Mouse (Mus musculus) erythroblast, adult 5-6 weeks (primary cell): Measurements from ENCODE around the gene Smpd3. TPM values are rescaled to one million over a fixed set of nuclear protein-coding genes. Genes with fewer than 3 reads are reported as not detected.

Experiments used
- ATAC-seq: replicated peaks from 2 replicates; pipeline ENCODE4 v1.8.0; 2016; ENCODE audit warnings: moderate number of reproducible peaks, mild to moderate bottlenecking, moderate TSS enrichment, inconsistent platforms; ENCODE audit not compliant: poor library complexity, low FRiP score, severe bottlenecking
- total RNA-seq, 2 experiments: library from RNA; stranded (forward) in 1 of 2; stranded (reverse) in 1 of 2; fragments of 150-400 nt in 1 of 2; fragments of 200-764, 138-1000 nt in 1 of 2; gene quantifications; 2 replicates each; pipeline versions ENCODE4 v1.2.3 to v1.2.4; 2015 to 2017; ENCODE audit warnings: low replicate concordance in 2 of 2

Smpd3 gene
- total RNA-seq, 2 experiments from 2014 or later, result not detected

- ATAC-seq, result no peak
These were observed 79.6 kb downstream of the Smpd3 start for GRCm38 (mm10) chr8:106258169-106258568.

GRCm38 (mm10) chr8:106250186-106250585 lies 87.6 kb downstream of the Smpd3 start:
- ATAC-seq, result no peak

GRCm38 (mm10) chr8:106237106-106237505 lies 100.7 kb downstream of the Smpd3 start:
- ATAC-seq, result no peak

- ATAC-seq, result no peak
These were observed 103.1 kb downstream of the Smpd3 start for GRCm38 (mm10) chr8:106234567-106235261.

- ATAC-seq, result no peak
These were observed 105.0 kb downstream of the Smpd3 start for GRCm38 (mm10) chr8:106232751-106233150.

GRCm38 (mm10) chr8:106231536-106231935 lies 106.3 kb downstream of the Smpd3 start:
- no peak for ATAC-seq

- peak; percentile 81 for ATAC-seq
These were observed 111.2 kb downstream of the Smpd3 start for GRCm38 (mm10) chr8:106226589-106226988.

- no peak for ATAC-seq
These were observed 118.2 kb downstream of the Smpd3 start for GRCm38 (mm10) chr8:106219620-106220019.

- no peak for ATAC-seq
These were observed 123.8 kb downstream of the Smpd3 start for GRCm38 (mm10) chr8:106213959-106214358.

- ATAC-seq, result peak; percentile 24
These were observed 126.4 kb downstream of the Smpd3 start for GRCm38 (mm10) chr8:106211421-106211820.

- ATAC-seq, result peak; percentile 98
These were observed 126.9 kb downstream of the Smpd3 start, which contains the start of the genes Slc7a6os and Prmt7 for GRCm38 (mm10) chr8:106210821-106211345. Gene Slc7a6os, minus strand, starts transcription at chr8:106210935. Gene Prmt7, plus strand, starts transcription at chr8:106210936.

- ATAC-seq, result peak; percentile 37
These were observed 127.6 kb downstream of the Smpd3 start for GRCm38 (mm10) chr8:106210035-106210731.

Other genes with a start within 250 kb of the Smpd3 start
- not detected in 2 replicates for gene Esrp2, start 201.0 kb downstream of the Smpd3 start, total RNA-seq (2015; ENCODE audit: low replicate concordance)
- gene Esrp2, start 201.0 kb downstream of the Smpd3 start, total RNA-seq (2017; ENCODE audit: low replicate concordance), result not detected in 2 replicates
- 5.2 and 6.3 TPM in 2 replicates for gene Pla2g15, start 187.6 kb downstream of the Smpd3 start, total RNA-seq (2015; ENCODE audit: low replicate concordance)
- gene Pla2g15, start 187.6 kb downstream of the Smpd3 start, total RNA-seq (2017; ENCODE audit: low replicate concordance), result 3.1 and 5.4 TPM in 2 replicates
- gene Slc7a6, start 169.1 kb downstream of the Smpd3 start, total RNA-seq (2015; ENCODE audit: low replicate concordance), result 2.5 and 3.8 TPM in 2 replicates
- 2.2 and 2.5 TPM in 2 replicates for gene Slc7a6, start 169.1 kb downstream of the Smpd3 start, total RNA-seq (2017; ENCODE audit: low replicate concordance)
- 3.3 and 23.6 TPM in 2 replicates for gene Slc7a6os, start 127.1 kb downstream of the Smpd3 start, total RNA-seq (2015; ENCODE audit: low replicate concordance)
- gene Slc7a6os, start 127.1 kb downstream of the Smpd3 start, total RNA-seq (2017; ENCODE audit: low replicate concordance), result 14.6 and 19.7 TPM in 2 replicates
- gene Prmt7, start 127.1 kb downstream of the Smpd3 start, total RNA-seq (2015; ENCODE audit: low replicate concordance), result 0.77 and 3.1 TPM in 2 replicates
- gene Prmt7, start 127.1 kb downstream of the Smpd3 start, total RNA-seq (2017; ENCODE audit: low replicate concordance), result 3.2 and 7.5 TPM in 2 replicates
- gene Zfp90, start 77.3 kb upstream of the Smpd3 start, total RNA-seq (2015; ENCODE audit: low replicate concordance), result 0.19 and 2.1 TPM in 2 replicates
- gene Zfp90, start 77.3 kb upstream of the Smpd3 start, total RNA-seq (2017; ENCODE audit: low replicate concordance), result 0.94 and 0.98 TPM in 2 replicates
- gene 6030452D12Rik, start 162.5 kb upstream of the Smpd3 start, total RNA-seq (2015; ENCODE audit: low replicate concordance), result not detected in 2 replicates
- gene 6030452D12Rik, start 162.5 kb upstream of the Smpd3 start, total RNA-seq (2017; ENCODE audit: low replicate concordance), result not detected in 2 replicates
- not detected in 2 replicates for gene Cdh3, start 172.9 kb upstream of the Smpd3 start, total RNA-seq (2015; ENCODE audit: low replicate concordance)
- gene Cdh3, start 172.9 kb upstream of the Smpd3 start, total RNA-seq (2017; ENCODE audit: low replicate concordance), result not detected in 2 replicates
- 20.6 and 31.1 TPM in 2 replicates for gene Gm10073, start 235.5 kb upstream of the Smpd3 start, total RNA-seq (2015; ENCODE audit: low replicate concordance)
- gene Gm10073, start 235.5 kb upstream of the Smpd3 start, total RNA-seq (2017; ENCODE audit: low replicate concordance), result not detected in 2 replicates